Mouse (Mus musculus): ENCODE measurements around the gene Ripor2.

DNA sequence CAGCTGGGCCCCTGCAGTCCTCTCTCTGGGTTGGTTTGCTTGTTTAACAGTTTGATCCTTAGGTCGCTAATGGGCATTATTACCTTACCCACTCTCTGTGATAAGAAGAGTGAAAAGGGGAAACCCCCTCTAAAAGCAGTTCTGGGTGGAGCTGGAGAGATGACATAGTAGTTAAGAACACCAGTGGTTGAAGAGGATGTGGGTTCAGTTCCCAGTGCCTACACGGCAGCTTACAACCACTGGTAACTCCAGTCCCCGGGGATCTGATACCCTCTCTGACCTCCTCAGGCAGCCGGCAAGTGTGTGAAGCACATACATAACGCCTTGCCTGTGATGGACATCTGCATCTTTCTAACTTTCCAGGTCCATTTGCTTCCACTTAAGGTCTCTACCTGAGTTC is 100.4 kb downstream of the Ripor2 start:
- no peak for TF ChIP-seq POLR2A (IDR thresholded peaks at IDR 0.05; ENCODE audit: low read depth, low read length)
- no peak for TF ChIP-seq CTCF (IDR thresholded peaks at IDR 0.05; ENCODE audit: extremely low read depth, insufficient read depth, insufficient read length, insufficient replicate concordance)

Data from spleen, adult 2 months (tissue).